8 mouse cellular contexts compared by ENCODE assay signal in the genomic region with DNA sequence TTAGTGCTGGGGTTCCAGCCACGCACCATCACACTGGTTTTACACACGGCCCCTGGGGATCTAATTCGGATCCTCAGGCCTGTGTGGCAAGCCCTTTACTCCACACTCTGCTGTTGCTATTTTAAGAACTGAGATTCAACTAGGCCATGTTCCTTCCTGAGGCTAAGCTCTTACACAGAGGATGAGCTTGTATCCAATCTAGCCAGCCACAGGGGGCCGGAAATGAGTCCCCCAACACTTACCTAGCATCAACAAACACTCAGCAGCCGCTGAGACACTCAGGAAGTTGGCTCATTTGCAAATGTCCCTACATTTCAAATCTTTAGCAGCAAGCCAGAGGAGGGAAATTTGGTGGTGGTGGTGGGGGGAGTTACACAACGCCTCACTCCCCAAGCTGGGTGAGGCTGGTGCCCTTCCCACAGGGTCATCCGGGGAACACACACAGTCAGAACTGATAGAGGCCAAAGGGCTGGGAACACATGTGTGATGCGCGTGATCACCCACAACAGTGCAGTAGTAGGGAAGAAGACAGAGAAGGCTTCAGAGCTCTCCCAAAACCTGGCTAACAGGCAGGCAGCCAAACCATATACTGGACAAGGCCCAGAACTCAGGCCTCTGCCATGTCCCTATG. TPM values are rescaled to one million over a fixed set of nuclear protein-coding genes. Genes with fewer than 3 reads are reported as not detected.
DNase-seq lines count a peak whose midpoint lies in the region; ATAC-seq and TF ChIP-seq lines count a peak whose summit lies in the region.

No protein-coding gene starts in this region.

- H3K36me3 ChIP-seq in liver, embryonic 11.5 days (ENCODE audit: control insufficient read depth, insufficient read depth, low read length), result no peaks in the 10 kb centered on the region
- no peaks in the 10 kb centered on the region for H3K36me3 ChIP-seq in liver, embryonic 12.5 days
- H3K36me3 ChIP-seq in limb, embryonic 12.5 days, result no peaks in the 10 kb centered on the region

- TF ChIP-seq POLR2A in brain, embryonic 14.5 days (IDR thresholded peaks at IDR 0.05; ENCODE audit: borderline replicate concordance, extremely low read depth, insufficient read depth, insufficient read length, poor library complexity, severe bottlenecking), result no peak

- H3K27me3 ChIP-seq in liver, embryonic 11.5 days (replicated peaks; ENCODE audit: control insufficient read depth, insufficient read depth, low read length), result no peaks in the 10 kb centered on the region
- H3K27me3 ChIP-seq in liver, embryonic 12.5 days (replicated peaks), result peaks cover 7% of the 10 kb centered on the region; the same call in 1 of the 2 replicates
- no peaks in the 10 kb centered on the region for H3K27me3 ChIP-seq in limb, embryonic 12.5 days

- H3K4me2 ChIP-seq in liver, embryonic 11.5 days, result no peak overlapping the region
- H3K4me2 ChIP-seq in liver, embryonic 12.5 days, result no peak overlapping the region
- H3K4me2 ChIP-seq in limb, embryonic 12.5 days, result no peak overlapping the region

- peaks cover 11% of the 10 kb centered on the region for H3K4me1 ChIP-seq in liver, embryonic 11.5 days (replicated peaks; ENCODE audit: control insufficient read depth, insufficient read depth, low read length)
- peaks cover 26% of the 10 kb centered on the region for H3K4me1 ChIP-seq in liver, embryonic 12.5 days
- peaks cover 20% of the 10 kb centered on the region for H3K4me1 ChIP-seq in limb, embryonic 12.5 days (replicated peaks)

- ATAC-seq in liver, embryonic 11.5 days (replicated peaks; ENCODE audit: low FRiP score), result no peak
- no peak for ATAC-seq in liver, embryonic 12.5 days
- no peak for ATAC-seq in limb, embryonic 12.5 days (ENCODE audit: insufficient number of reproducible peaks, insufficient read depth, low FRiP score, low TSS enrichment, low read depth)
- ATAC-seq in monocyte, adult 5-6 weeks (replicated peaks; ENCODE audit: insufficient number of reproducible peaks, low FRiP score, low TSS enrichment, poor library complexity, severe bottlenecking), result no peak

- H3K27ac ChIP-seq in liver, embryonic 11.5 days (ENCODE audit: low read depth, low read length), result 0 out of 2 replicates have a peak overlapping the region, but pooled peaks have one; percentile 5
- no peak overlapping the region for H3K27ac ChIP-seq in liver, embryonic 12.5 days
- 0 out of 2 replicates have a peak overlapping the region, but pooled peaks have one; percentile 35 for H3K27ac ChIP-seq in limb, embryonic 12.5 days

- H3K9me3 ChIP-seq in liver, embryonic 11.5 days (ENCODE audit: control insufficient read depth, low read length), result no peaks in the 10 kb centered on the region
- H3K9me3 ChIP-seq in liver, embryonic 12.5 days (replicated peaks), result no peaks in the 10 kb centered on the region
- H3K9me3 ChIP-seq in limb, embryonic 12.5 days, result no peaks in the 10 kb centered on the region

- 52% methylated on average over 9 of the region's 9 CpGs for WGBS in liver, embryonic 11.5 days
- WGBS in liver, embryonic 12.5 days (ENCODE audit: insufficient replicate concordance), result 45% methylated on average over 9 of the region's 9 CpGs
- WGBS in limb, embryonic 12.5 days, result 64% methylated on average over 9 of the region's 9 CpGs

- no peak overlapping the region for H3K9ac ChIP-seq in liver, embryonic 11.5 days (ENCODE audit: low read depth, low read length)
- H3K9ac ChIP-seq in liver, embryonic 12.5 days, result no peak overlapping the region
- no peak overlapping the region for H3K9ac ChIP-seq in limb, embryonic 12.5 days (replicated peaks)

- no peak for DNase-seq in liver, embryonic 11.5 days (ENCODE audit: low spot score)
- DNase-seq in brain, embryonic 14.5 days (ENCODE audit: low read depth), result peak; percentile 19
- DNase-seq in retina, postnatal 1 day, result peak; percentile 55
- DNase-seq in spleen, adult 18-20 months, result no peak
- DNase-seq in adrenal gland, postnatal 25 days, result no peak

- H3K4me3 ChIP-seq in liver, embryonic 11.5 days (ENCODE audit: low read depth, low read length), result no peak overlapping the region
- no peak overlapping the region for H3K4me3 ChIP-seq in liver, embryonic 12.5 days
- H3K4me3 ChIP-seq in limb, embryonic 12.5 days (replicated peaks), result no peak overlapping the region

- no peak for TF ChIP-seq CTCF in brain, embryonic 14.5 days (IDR thresholded peaks at IDR 0.05; ENCODE audit: borderline replicate concordance, extremely low read depth, insufficient read depth, insufficient read length)

RNA-seq across cellular contexts. Expression of a gene that starts 2.4 kb away (rescaled TPM):
- 0.92 and 0.97 TPM in 2 replicates for polyA plus RNA-seq in liver, embryonic 11.5 days (2014; fragmentation: Nextera tagmentation; extraction: Ambion mirVana)
- polyA plus RNA-seq in liver, embryonic 12.5 days (2016; fragmentation: Nextera tagmentation; extraction: Ambion mirVana), result 0.25 and 0.63 TPM in 2 replicates
- polyA plus RNA-seq in brain, embryonic 14.5 days (2012; rRNA removed), result 3.8 and 4.7 TPM in 2 replicates
- polyA plus RNA-seq in limb, embryonic 12.5 days (2016; fragmentation: Nextera tagmentation; extraction: Ambion mirVana), result 11.5 and 12.8 TPM in 2 replicates
- total RNA-seq in monocyte, adult 5-6 weeks (2017), result 0.10 to 4.4 TPM (median 0.11 TPM) in 3 replicates
- total RNA-seq in adrenal gland, postnatal 25 days (2021), result 15.8 and 16.7 TPM in 2 replicates

RNA-seq across cellular contexts. Expression of a gene that starts 25.5 kb away (rescaled TPM):
- polyA plus RNA-seq in liver, embryonic 11.5 days (2014; fragmentation: Nextera tagmentation; extraction: Ambion mirVana), result 27.2 and 31.6 TPM in 2 replicates
- polyA plus RNA-seq in liver, embryonic 12.5 days (2016; fragmentation: Nextera tagmentation; extraction: Ambion mirVana), result 21.3 and 21.8 TPM in 2 replicates
- 32.0 and 37.6 TPM in 2 replicates for polyA plus RNA-seq in brain, embryonic 14.5 days (2012; rRNA removed)
- 30.7 and 32.0 TPM in 2 replicates for polyA plus RNA-seq in limb, embryonic 12.5 days (2016; fragmentation: Nextera tagmentation; extraction: Ambion mirVana)
- 36.4 to 42.7 TPM (median 42.4 TPM) in 3 replicates for total RNA-seq in monocyte, adult 5-6 weeks (2017)
- 53.5 and 59.8 TPM in 2 replicates for total RNA-seq in adrenal gland, postnatal 25 days (2021)

RNA-seq across cellular contexts. Expression of a gene that starts 40.5 kb away (rescaled TPM):
- polyA plus RNA-seq in liver, embryonic 11.5 days (2014; fragmentation: Nextera tagmentation; extraction: Ambion mirVana), result 71.7 and 73.2 TPM in 2 replicates
- 46.2 and 51.8 TPM in 2 replicates for polyA plus RNA-seq in liver, embryonic 12.5 days (2016; fragmentation: Nextera tagmentation; extraction: Ambion mirVana)
- 66.9 and 79.1 TPM in 2 replicates for polyA plus RNA-seq in brain, embryonic 14.5 days (2012; rRNA removed)
- 84.3 and 88.0 TPM in 2 replicates for polyA plus RNA-seq in limb, embryonic 12.5 days (2016; fragmentation: Nextera tagmentation; extraction: Ambion mirVana)
- 78.8 to 178 TPM (median 108 TPM) in 3 replicates for total RNA-seq in monocyte, adult 5-6 weeks (2017)
- total RNA-seq in adrenal gland, postnatal 25 days (2021), result 42.7 and 53.0 TPM in 2 replicates

RNA-seq across cellular contexts. Expression of a gene that starts 54.7 kb away (rescaled TPM):
- 51.6 and 53.5 TPM in 2 replicates for polyA plus RNA-seq in liver, embryonic 11.5 days (2014; fragmentation: Nextera tagmentation; extraction: Ambion mirVana)
- 36.9 and 41.2 TPM in 2 replicates for polyA plus RNA-seq in liver, embryonic 12.5 days (2016; fragmentation: Nextera tagmentation; extraction: Ambion mirVana)
- polyA plus RNA-seq in brain, embryonic 14.5 days (2012; rRNA removed), result 69.0 and 72.0 TPM in 2 replicates
- 55.9 and 57.8 TPM in 2 replicates for polyA plus RNA-seq in limb, embryonic 12.5 days (2016; fragmentation: Nextera tagmentation; extraction: Ambion mirVana)
- 95.8 to 155 TPM (median 141 TPM) in 3 replicates for total RNA-seq in monocyte, adult 5-6 weeks (2017)
- 46.9 TPM in 2 replicates for total RNA-seq in adrenal gland, postnatal 25 days (2021)

RNA-seq across cellular contexts. Expression of a gene that starts 54.8 kb away (rescaled TPM):
- 11.5 and 12.9 TPM in 2 replicates for polyA plus RNA-seq in liver, embryonic 11.5 days (2014; fragmentation: Nextera tagmentation; extraction: Ambion mirVana)
- 7.6 and 8.4 TPM in 2 replicates for polyA plus RNA-seq in liver, embryonic 12.5 days (2016; fragmentation: Nextera tagmentation; extraction: Ambion mirVana)
- polyA plus RNA-seq in brain, embryonic 14.5 days (2012; rRNA removed), result 41.8 and 42.5 TPM in 2 replicates
- 18.5 and 20.6 TPM in 2 replicates for polyA plus RNA-seq in limb, embryonic 12.5 days (2016; fragmentation: Nextera tagmentation; extraction: Ambion mirVana)
- 2.2 to 10.4 TPM (median 3.5 TPM) in 3 replicates for total RNA-seq in monocyte, adult 5-6 weeks (2017)
- 22.9 and 31.3 TPM in 2 replicates for total RNA-seq in adrenal gland, postnatal 25 days (2021)

Comparison
In these comparisons a context has a peak if more than half of its experiments do, and no peak if none do; other contexts are left out.
1. DNase-seq: peak in brain, embryonic 14.5 days (single experiment) and retina, postnatal 1 day (single experiment); none in liver, embryonic 11.5 days (single experiment), spleen, adult 18-20 months (0 of 2) and adrenal gland, postnatal 25 days (single experiment).